Mouse (Mus musculus) c-Kit-positive CD71-negative TER-119-negative erythroid progenitor cells, embryonic 14.5 days (primary cell): ENCODE data around the gene Nell1.

Experiments
- DNase-seq: peaks from one replicate; pipeline ENCODE4 v3.0.0-alpha.2; 2013; ENCODE audit warnings: low read depth

Nell1 gene

DNA sequence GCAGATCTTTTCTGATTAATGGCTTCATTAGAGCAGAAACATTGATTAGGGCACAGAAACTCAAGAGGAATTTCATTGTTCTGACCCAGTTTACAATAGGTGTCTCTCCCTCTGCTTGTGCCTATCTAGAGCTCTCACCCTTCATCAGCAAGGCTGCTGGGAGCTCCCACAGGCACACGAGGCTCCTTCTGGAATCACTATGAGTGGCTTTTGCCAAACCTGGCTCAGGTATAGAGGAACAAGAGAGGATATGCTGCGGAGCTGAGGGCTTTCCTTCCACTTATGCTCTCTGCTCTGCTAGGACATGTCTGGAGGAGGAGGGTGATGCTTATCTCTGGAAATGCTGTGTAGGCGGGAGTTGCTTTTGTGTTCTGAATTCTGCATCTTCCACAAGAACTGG is 285.4 kb downstream of the Nell1 start:
- no peak for DNase-seq

DNA sequence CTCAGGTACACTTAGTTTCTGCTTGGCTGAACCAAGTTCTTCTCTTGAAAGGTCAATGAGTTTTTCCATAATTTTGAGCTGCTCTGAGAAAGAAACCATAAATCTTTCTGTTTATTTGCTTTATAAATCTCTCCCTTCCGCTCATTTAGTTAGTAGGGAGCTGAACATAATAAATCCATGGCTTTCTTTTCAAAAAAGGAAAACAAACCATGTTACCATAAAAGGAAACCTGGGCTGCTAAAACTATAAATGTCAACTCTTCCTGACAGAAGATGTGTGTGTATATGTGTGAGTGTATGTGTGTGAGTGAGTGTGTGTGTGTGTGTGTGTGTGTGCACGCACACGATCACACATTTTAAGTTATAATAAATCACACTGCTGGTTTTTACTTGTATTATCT is 320.8 kb downstream of the Nell1 start:
- no peak for DNase-seq

DNA sequence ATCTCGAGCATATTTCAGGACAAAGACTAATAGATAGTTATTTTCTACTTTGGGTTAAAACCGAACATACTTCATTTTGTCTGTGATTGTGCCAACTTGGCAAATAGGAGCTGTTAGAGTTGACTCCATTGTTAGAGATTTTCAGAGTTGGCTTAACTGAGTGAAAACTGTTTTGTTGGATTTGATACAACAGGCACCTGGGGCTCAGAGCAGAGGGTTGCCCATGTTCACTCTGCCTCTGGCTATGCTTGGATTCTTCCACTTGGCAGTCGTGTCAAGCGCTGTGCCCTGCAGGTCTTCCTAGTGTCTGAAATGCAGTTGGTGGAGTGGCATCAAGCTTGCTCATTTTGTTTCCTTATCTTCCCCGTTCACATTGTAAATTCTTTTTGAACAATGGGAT is 363.6 kb downstream of the Nell1 start:
- DNase-seq = no peak

DNA sequence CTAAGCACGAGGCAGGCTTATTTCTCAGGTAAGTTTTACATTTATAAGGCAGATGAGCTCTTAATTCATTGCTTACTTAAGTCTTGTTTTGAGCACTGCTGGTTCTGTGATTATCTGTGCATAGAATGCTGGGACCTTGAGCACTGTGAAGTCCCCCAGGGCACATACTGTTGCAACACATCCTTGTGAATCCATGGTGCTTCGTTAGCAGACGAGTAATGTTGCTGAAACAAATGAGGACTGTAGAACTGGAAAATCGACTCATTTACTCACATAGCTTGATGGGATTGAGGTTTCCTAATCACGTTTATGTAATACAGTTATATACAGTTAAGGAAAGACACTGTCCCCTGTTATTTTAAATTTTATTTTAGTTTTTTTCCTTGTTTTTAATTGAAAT is 364.1 kb downstream of the Nell1 start:
- DNase-seq = no peak

DNA sequence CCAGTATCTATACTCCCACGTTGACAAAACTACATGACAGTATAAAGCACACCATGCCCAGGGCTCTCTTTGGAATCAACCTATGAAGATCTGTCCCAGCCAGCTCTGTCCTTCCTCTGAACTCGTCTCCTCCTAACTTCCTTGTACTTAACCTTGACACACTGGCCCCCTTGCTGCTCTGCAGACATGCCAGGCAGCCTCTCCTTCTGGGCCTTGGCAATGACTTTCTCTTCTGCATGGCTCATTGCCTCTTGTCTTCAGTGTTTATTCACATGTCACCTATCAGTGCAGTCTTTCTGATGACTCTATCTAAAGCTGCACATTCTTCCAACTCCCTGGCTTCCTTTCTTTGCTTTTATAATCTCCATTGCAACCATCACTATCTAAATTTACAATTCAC is 376.9 kb downstream of the Nell1 start:
- DNase-seq = no peak

DNA sequence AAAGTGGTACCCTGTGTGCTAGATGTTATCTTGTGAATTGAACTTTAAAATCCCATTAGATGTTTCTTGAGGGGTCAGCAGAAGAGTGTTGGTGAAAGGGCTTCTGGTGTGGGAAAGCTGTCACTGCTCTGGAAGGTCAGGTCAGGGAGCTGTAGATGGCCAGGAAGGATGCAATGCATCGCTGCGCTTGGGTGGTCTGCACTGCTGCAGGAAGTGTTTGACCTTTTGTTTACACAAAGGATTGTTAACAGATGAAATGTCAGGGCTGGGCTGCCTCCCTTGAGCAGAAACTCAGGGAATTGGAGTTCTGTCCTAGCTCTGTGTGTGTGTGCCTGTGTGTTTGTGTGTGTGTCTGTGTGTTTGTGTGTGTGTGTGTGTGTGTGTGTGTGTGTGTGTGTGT is 382.5 kb downstream of the Nell1 start:
- DNase-seq = no peak

DNA sequence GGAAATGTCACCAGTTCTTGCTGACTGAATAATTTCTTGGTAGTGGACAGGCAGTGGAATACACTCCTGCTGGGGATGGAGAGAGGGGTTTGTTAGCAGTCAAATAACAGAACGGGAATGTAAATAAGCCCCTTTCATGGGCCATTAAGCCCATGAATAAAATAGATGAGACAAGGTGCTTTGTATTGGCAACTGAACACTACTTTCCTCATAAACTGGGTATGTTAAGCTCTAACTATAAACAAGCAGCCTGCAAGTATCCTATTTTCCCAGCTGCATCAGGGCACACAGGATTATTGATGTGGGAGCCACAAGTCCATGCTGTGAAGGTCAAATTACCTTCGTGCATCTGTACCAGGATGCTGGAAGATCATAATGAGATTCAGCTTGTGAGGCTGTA is 387.4 kb downstream of the Nell1 start:
- DNase-seq = no peak

DNA sequence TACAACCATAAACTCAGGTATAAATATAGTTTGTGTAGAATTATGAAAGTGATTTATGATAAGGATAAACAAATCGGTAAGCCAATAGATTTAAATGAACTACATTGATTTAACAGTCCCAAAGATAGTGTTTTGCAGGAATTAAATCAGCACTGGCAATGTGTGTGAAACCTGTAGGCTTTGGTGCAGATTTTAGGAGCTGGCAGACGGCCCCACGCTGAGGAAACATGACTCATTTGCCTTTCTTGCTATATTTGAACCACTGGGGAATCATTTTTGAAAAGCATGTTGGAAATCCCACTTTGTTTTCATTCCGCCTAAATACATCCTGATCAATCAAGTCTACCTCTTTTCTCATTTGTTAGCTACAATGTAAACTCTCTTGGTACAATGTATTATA is 400.2 kb downstream of the Nell1 start:
- no peak for DNase-seq

DNA sequence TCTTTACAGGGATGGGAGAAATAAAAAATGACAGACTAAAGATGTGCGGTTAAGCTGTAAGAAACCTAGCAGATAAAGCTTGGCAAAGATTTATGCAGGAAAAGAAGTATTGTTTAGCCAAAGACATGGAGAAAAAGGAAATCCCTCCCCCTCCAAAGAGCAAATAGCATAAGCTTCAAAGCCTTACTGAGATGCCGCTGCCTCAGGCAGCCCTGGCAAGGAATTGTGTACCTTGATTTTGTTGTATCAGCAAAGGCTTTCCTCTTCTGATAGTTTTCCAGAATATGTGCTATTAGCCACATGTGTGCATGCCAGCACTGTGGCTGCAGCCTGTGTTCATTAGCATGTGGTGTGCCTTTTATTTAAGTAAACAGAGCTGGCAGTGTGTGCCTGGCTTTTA is 435.8 kb downstream of the Nell1 start:
- DNase-seq = no peak

DNA sequence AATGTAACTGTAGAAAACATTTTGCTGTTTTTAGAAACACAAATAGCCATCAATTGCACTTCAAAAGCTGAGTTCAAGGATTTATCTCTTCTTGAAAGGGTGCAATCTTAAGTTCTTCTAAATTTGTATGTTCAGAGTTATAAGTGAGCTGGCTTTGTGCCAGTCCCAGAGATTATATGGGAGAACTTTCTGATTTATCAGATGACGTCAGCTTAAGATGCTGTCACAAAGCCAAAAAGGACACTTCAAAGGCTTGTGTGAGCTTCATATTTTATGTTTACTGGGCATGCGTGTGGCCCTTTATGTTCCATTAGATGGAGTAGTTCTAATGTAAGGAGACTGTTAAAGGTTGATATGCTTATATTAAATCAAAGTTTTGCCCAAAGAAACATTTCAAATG is 445.3 kb downstream of the Nell1 start:
- no peak for DNase-seq

DNA sequence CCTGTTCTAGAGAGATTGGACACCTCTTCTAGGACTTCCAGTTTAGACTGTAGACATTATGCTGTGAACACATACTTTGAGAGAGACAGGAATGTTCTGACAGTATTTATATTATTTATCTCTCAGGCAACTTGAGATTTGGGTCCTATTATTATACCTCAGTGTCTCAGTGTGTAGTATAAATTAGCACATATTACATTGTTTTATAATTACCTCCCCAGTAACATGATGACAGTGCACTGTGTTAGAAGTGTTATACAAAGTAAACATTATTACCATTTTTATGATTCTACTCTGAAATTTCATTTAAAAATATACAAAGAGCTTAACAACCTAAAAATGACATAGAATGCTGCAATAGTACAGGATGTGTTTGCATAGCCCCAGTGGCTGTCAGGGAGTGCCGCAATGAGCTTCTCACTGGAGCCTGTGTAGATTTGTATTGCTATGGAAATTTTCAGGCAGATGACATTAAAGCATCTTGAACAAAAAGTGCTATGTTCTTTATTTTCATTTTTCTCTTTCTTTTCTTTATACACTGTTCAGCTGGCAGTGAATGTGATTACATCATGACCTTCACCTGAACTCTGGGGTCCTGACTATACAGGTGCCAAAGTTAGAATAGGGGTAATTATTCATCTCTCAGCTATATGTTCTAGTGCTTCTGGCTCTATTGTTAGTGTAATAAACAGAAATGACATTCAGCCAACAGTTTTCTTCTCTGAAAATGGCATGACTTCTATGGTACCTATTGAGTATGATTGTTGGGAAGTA is 447.9 kb downstream of the Nell1 start:
- DNase-seq = no peak

DNA sequence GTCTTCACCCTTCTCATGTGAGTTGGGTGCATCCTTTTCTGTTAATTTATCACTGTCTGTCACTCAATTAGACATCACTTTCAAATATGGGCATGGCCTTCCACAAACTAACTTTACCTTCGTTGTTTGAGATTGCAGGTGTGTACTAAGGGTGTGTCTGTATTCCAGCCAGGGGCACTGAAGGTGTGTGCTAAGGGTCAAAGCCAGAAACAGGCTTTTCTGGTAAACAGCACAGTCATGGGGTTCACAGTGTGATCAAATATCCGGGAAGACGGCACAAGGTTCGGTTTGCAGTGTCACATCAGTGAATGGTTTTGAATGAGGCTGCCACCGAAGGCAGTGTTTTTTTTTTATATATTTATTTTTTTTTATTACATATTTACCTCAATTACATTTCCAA is 455.1 kb downstream of the Nell1 start:
- DNase-seq = no peak

DNA sequence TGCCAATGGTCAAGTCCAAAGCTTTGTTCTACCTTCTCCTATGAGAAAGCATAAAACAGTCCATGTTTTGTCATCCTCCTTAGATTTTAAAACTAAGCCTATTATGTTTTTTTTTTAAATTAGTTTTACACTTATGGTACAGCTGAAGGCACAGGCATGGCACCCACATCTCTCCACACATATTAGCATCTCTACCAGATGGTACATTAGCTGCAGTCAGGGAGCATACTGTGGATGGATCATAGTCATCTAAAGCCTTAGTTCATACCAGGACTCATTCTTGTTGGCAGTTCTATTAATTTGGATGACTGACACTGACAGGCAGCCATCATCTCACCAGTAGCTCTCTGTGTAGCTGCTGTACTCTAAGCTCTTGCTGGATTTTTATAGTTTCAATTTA is 466.6 kb downstream of the Nell1 start:
- DNase-seq = no peak

DNA sequence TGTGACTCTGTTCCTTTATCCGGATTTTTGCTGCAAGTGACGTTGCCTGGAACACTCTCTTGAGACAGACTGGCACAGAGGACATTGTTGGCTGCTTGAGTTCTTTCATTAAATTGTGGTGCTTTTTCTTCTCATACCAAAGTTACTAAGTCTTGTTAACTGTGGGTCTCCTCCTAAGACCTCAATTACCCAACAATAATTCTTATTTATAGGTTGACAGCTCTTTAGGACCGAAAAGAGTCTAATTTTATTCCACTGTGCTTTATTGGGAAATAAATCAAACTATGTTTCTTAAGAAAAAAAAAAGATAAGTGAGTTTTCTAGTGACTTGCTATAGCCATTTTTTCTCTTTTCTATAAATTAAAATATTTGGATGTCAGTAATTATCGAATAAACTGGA is 472.7 kb downstream of the Nell1 start:
- no peak for DNase-seq

DNA sequence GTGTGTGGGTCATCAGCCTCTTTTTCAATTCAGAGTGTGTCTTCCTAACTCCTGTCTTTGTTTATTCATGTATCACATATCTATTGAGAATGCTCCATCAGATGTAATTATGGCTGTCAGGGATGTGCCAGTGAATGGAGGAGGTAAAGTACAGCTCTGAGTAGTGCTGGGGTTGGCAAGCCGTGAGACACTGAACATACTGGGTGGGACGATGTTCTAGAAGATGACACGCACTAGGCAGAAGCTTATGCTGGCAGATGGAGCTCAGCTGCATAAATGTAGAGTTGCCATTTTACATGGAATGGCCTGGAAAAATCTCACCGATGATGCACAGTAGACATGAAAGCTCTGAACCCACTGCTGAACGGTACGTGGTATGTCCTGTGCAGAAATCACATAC is 493.1 kb downstream of the Nell1 start:
- no peak for DNase-seq

DNA sequence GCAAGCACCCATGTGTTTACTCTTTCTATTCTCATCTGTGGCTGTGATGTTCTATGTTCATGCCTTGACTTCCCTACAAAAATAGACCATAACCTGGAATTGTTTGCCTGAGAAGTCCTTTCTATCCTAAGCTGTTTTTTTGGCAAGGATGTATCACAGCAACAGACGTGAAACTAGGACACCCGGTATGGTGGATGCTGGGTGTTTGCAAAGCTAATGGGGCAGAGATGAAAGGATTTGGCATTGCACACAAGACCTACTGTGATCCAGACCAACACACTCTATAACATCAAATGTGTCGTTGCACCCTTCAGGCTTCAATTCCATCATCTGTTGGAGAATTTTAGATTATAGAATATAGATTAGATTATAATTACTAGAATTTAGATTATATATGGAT is 495.9 kb downstream of the Nell1 start:
- no peak for DNase-seq

DNA sequence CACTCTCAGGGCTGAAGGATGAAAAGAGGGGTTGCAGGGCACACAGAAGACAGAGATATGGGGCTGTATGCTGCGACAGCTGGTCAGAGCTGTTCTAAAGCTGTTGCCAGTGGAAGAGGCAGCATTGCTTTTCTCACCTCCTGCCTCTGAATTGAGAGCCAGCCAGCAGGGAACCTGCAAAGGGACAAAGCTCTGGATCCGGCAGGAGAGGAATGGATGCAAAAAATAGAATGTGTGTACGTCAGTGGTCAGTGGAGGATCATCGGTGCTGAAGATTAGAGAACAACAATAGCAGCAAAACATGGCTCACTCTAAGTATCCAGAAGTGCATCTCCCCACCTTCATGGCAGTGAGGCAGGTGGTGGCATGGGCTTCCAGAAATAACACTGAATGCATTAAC is 507.3 kb downstream of the Nell1 start:
- no peak for DNase-seq

DNA sequence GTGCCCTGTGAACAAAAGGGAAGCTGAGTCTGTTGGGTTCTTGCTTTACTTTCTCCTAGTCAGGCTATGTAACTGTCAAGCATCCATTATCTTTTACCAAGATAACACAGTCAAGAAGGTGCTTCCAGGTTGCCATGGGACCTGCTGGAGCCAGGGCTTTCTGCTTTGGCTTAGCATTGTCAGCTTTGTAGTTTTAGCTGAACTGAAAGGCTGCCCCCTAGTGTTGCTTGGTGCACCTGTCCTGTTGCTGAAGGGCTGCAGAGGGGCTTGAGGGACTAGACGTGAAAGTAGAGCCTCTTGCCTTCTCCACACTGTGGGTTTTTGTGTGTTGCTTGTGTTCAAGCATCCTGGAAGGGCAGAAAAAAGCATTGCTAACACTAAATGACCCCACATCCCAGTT is 510.6 kb downstream of the Nell1 start:
- no peak for DNase-seq

DNA sequence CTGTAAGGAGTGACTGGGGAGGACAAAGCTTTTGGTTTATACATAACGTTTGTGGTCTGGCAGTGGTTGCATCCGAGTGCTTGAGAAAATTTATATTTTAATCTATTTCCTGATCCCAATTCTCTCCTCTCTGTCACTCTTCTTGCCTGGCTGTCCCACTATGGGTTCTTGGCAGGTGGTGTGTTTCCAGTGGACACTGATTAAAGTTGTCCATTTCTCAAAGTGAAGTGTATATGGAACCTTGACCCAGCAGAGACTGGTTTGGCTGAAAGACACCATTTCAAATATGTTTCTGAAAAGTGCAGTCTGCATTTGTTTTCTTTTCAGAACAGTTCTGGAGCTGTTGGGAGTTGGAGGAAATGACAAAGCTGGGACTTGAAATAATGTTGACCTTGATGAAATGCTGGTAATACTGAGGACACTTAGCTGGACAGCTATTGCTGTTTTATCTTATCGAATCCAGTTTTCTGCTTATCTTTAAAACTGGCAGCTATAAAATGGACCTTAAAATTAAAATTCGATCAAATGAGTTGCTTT is 512.3 kb downstream of the Nell1 start:
- no peak for DNase-seq

DNA sequence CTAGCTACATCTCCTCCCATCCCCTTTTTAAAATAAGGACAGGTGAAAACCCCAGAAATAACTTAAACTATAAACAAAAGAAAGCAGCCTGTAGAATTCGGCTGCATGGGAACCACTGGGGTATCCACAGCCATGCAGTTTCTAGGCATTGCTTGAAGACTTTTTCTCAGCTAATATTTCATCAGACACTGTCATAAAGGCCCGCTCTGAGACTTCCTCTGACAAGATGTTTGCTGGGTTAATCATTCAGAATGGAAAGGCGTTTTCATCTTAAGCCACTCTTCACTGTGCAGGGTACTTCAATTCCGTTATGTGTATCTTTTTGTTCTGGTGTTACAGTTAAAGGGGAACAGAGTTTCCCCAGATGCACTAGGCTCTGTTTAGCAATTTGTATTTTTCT is 526.9 kb downstream of the Nell1 start:
- DNase-seq = no peak

DNA sequence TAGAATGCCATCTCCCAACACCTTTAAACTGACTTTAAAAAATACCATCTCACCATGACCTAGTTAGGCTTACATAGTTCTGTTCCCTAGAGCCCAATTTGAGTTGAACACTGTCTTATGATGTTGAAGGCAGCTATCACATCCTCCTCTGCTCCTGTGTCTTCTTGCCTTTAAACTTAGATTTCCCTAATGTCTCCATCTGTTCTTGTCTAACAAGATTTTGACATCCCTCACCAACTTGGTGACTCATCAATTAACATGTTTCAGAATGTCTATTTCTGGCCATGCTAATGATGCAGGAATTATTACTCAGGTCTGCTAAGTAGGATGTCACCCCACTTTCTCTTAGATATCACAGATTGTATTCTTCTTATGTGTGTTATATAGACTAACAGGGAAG is 532.4 kb downstream of the Nell1 start:
- DNase-seq = no peak

DNA sequence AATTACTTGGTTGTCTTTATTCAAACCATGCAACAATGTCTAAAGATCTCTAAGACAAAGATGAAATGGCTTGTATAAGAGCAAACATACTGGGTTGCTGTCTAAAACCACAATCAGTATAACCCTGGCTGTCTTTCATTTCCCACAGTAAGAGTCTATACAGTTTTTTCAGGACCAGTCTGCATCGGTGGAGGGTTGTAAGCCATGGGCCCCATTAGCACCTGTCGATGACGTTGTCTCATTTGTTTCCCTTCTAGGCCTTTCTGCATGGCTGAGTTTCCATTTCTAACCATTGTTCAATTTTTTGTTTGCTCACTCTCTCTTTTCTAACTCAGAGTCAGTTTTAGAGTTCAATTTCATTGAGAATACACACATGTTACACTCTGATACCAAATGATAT is 540.2 kb downstream of the Nell1 start:
- no peak for DNase-seq

DNA sequence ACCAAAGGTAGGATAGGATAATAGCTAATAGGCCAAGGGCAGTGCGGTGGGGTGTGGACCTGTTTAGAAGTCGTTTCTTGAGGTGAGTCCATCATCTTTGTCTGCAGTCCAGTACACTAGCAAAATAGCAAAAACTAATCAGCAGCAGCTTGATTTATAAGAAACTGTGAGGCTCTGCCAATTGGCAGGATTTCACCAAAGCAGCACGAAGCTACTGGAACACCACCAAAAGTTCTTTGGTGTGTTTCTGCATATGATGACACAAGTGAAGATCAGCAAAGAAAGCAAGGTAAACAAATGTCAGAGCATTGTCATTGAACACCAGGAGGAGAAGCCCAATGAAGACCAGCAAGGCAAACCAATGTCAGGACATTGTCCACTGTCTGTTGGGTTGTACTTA is 542.0 kb downstream of the Nell1 start:
- DNase-seq = no peak

DNA sequence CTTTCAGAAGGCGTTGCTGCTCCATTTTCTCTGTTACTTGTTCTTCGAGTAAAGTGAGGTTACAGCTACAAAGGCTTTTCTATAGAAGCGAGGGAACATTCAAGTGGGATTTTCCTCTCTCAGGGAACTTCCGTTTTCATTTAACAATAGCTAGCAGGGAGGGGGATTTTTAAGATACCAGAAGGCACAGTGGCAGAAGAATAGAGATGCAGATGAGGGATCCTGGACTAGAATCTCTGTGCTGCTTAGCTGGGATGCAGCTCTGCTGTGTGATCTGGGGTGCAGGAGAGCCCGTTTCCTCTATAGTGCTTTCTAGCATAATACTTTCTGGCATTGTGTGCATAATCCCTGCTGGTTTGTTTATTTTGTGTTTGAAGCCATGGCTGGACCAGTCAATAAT is 568.7 kb downstream of the Nell1 start:
- DNase-seq = no peak
